Mouse (Mus musculus): Measurements from ENCODE around the gene Kcnt1. TPM values are rescaled to one million over a fixed set of nuclear protein-coding genes. Genes with fewer than 3 reads are reported as not detected.

The Kcnt1 gene
- polyA plus RNA-seq, 1 experiment from 2014 or later: 0.33 TPM

DNA sequence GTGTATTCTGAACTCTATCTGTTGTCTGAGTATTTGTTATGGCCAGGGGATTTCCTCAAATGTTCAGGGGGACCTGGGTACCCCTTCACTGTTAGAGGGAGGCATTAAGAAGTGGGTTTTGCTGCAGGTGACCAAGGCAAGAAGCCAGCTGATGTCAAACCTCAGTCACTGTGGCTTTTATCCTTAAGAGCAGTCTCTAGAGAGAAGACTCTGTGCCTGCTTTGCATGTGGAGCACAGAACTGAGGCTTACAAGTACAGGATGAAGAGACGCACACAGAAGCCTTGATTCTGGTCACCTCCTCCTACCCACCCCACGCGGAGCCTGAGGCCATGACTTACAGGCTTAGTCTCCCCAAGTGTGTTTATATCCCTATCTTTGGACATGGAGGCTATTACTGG is 85.8 kb downstream of the Kcnt1 start:
- Histone ChIP-seq H3K4me3 (ENCODE audit: low read depth, low read length) (no peak overlapping the region), H3K9ac (ENCODE audit: low read depth, low read length) (no peak overlapping the region), H3K36me3 (ENCODE audit: control insufficient read depth, insufficient read depth, low read length) (peaks cover 19% of the 10 kb centered on the region), H3K4me2 (no peak overlapping the region), H3K4me1 (replicated peaks; ENCODE audit: control insufficient read depth, insufficient read depth, low read length) (no peaks in the 10 kb centered on the region), H3K9me3 (ENCODE audit: control insufficient read depth, low read length) (no peaks in the 10 kb centered on the region), H3K27ac (ENCODE audit: low read depth, low read length) (no peak overlapping the region), H3K27me3 (replicated peaks; ENCODE audit: control insufficient read depth, insufficient read depth, low read length) (no peaks in the 10 kb centered on the region)
- 88% methylated on average over 3 of the region's 3 CpGs for WGBS
- DNase-seq (ENCODE audit: low spot score) (no peak), ATAC-seq (replicated peaks; ENCODE audit: low FRiP score) (no peak)

Other genes with a start within 250 kb of the Kcnt1 start
- 0.08 and 0.12 TPM in 2 replicates for gene Ccdc183, start 246.1 kb upstream of the Kcnt1 start, polyA plus RNA-seq (2014; fragmentation: Nextera tagmentation; extraction: Ambion mirVana)
- gene Tmem141, start 241.7 kb upstream of the Kcnt1 start, polyA plus RNA-seq (2014; fragmentation: Nextera tagmentation; extraction: Ambion mirVana): 12.1 and 13.4 TPM in 2 replicates
- 31.1 and 33.4 TPM in 2 replicates for gene Fcna, start 235.7 kb upstream of the Kcnt1 start, polyA plus RNA-seq (2014; fragmentation: Nextera tagmentation; extraction: Ambion mirVana)
- gene Lcn8, start 210.6 kb upstream of the Kcnt1 start, polyA plus RNA-seq (2014; fragmentation: Nextera tagmentation; extraction: Ambion mirVana): not detected in 2 replicates
- gene Lcn5, start 205.8 kb upstream of the Kcnt1 start, polyA plus RNA-seq (2014; fragmentation: Nextera tagmentation; extraction: Ambion mirVana): not detected in 2 replicates
- gene Lcn6, start 186.9 kb upstream of the Kcnt1 start, polyA plus RNA-seq (2014; fragmentation: Nextera tagmentation; extraction: Ambion mirVana): not detected in 2 replicates
- gene Lcn10, start 181.0 kb upstream of the Kcnt1 start, polyA plus RNA-seq (2014; fragmentation: Nextera tagmentation; extraction: Ambion mirVana): not detected in 2 replicates
- not detected in 2 replicates for gene Obp2a, start 163.7 kb upstream of the Kcnt1 start, polyA plus RNA-seq (2014; fragmentation: Nextera tagmentation; extraction: Ambion mirVana)
- gene Bmyc, start 157.0 kb upstream of the Kcnt1 start, polyA plus RNA-seq (2014; fragmentation: Nextera tagmentation; extraction: Ambion mirVana): 35.6 and 37.8 TPM in 2 replicates
- gene Obp2b, start 126.7 kb upstream of the Kcnt1 start, polyA plus RNA-seq (2014; fragmentation: Nextera tagmentation; extraction: Ambion mirVana): not detected in 2 replicates
- gene Lcn3, start 98.2 kb upstream of the Kcnt1 start, polyA plus RNA-seq (2014; fragmentation: Nextera tagmentation; extraction: Ambion mirVana): not detected in 2 replicates
- gene Lcn11, start 86.7 kb upstream of the Kcnt1 start, polyA plus RNA-seq (2014; fragmentation: Nextera tagmentation; extraction: Ambion mirVana): not detected in 2 replicates
- not detected in 2 replicates for gene Gm13539, start 81.5 kb upstream of the Kcnt1 start, polyA plus RNA-seq (2014; fragmentation: Nextera tagmentation; extraction: Ambion mirVana)
- not detected in 2 replicates for gene Glt6d1, start 47.9 kb upstream of the Kcnt1 start, polyA plus RNA-seq (2014; fragmentation: Nextera tagmentation; extraction: Ambion mirVana)
- gene Lcn9, start 40.6 kb upstream of the Kcnt1 start, polyA plus RNA-seq (2014; fragmentation: Nextera tagmentation; extraction: Ambion mirVana): not detected in 2 replicates
- gene Sohlh1, start 16.5 kb upstream of the Kcnt1 start, polyA plus RNA-seq (2014; fragmentation: Nextera tagmentation; extraction: Ambion mirVana): not detected in 2 replicates
- gene Camsap1, start 119.5 kb downstream of the Kcnt1 start, polyA plus RNA-seq (2014; fragmentation: Nextera tagmentation; extraction: Ambion mirVana): 14.2 and 14.5 TPM in 2 replicates
- gene Ubac1, start 158.0 kb downstream of the Kcnt1 start, polyA plus RNA-seq (2014; fragmentation: Nextera tagmentation; extraction: Ambion mirVana): 290 and 303 TPM in 2 replicates